Mouse (Mus musculus) cerebellum, adult 2 months (tissue): Measurements from ENCODE around the gene Cpsf6.

ENCODE experiments used
- CTCF ChIP-seq: fragments of 200-500 bp; IDR thresholded peaks from 2 replicates; pipeline ENCODE4 v1.5.1; 2011; ENCODE audit warnings: low read depth, mild to moderate bottlenecking, control low read depth, low read length, moderate library complexity, borderline replicate concordance; ENCODE audit not compliant: insufficient read depth
- POLR2A ChIP-seq: fragments of 200-500 bp; IDR thresholded peaks from 2 replicates; pipeline ENCODE4 v1.6.1; 2011; ENCODE audit warnings: low read length, control low read depth, borderline replicate concordance; ENCODE audit not compliant: insufficient read depth

DNA sequence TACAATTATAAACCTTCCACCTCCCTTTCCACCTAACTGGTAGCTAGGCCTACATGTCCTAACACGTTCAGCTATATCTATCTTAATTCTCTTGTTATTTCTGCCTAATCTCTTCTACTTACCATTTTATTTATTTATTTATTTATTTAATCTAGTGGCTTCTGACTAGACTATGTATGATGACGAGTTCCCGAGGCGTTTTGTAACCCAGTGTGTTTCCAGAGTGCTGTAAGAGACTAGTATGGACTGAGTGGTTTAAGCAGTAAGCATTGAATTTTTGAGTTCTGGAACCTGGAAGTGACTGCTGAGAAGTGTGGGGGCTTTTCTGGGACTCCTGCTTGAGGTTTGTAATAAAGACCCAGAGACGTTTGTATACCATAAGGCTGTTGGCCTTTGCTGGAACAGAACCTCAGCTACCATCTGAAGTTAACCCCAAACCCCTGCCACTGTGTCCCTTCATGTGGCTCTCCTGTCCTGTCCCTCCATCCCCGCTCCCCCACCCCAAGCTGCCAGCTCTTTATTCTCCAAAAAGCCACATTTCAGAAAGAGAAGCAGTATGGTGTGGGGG is 30.8 kb upstream of the Cpsf6 start:
- TF ChIP-seq POLR2A (no peak), CTCF (no peak)
